Mouse (Mus musculus) gastrocnemius, postnatal 4 days (tissue): ENCODE measurements around the gene Gm11559. TPM values are rescaled to one million over a fixed set of nuclear protein-coding genes. Genes with fewer than 3 reads are reported as not detected.
"Not testable (repeated sequence)": the region's sequence is repeated elsewhere in the genome, so short reads cannot be mapped to it uniquely, and the experiment has no call there.

Source experiments
- DNase-seq, 2 experiments: peaks; one replicate each; pipeline ENCODE4 v3.0.0; 2021 to 2022; ENCODE audit warnings: low spot score in 2 of 2, mixed read lengths in 2 of 2
- long read RNA-seq, 2 experiments: library from polyadenylated mRNA; stranded (forward); transcript quantifications; one replicate each; pipeline ENCODE4 v2.0.0; 2021
- total RNA-seq, 2 experiments: library from RNA; stranded (reverse); gene quantifications; 2 replicates each; pipeline ENCODE4 v1.2.3; 2021

Gm11559 gene
- total RNA-seq: not detected
- long read RNA-seq, experiment 1: 0 reads
- long read RNA-seq, experiment 2: 0 reads

DNA sequence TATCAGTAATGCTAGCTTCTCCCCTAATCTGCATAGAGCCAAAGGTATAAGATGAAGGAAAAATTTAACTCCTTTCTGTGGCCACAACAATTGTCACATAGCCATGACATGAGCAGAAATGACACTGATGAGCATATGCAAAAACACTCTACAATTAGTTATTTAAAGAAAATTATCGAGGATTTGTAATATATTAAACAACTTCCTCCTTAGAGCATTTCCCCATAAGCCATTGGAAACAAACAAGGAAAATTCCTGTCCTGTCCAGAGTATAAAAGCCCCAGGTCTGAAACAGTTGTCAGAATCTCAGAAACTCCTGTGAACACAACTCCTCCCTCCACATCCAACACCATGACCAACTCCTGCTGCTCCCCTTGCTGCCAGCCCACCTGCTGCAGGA is at the start of gene Gm11559:
Gene Gm11559, plus strand, starts transcription at position 301 of the 400 bp plus-strand sequence.
- DNase-seq: not testable (repeated sequence)

DNA sequence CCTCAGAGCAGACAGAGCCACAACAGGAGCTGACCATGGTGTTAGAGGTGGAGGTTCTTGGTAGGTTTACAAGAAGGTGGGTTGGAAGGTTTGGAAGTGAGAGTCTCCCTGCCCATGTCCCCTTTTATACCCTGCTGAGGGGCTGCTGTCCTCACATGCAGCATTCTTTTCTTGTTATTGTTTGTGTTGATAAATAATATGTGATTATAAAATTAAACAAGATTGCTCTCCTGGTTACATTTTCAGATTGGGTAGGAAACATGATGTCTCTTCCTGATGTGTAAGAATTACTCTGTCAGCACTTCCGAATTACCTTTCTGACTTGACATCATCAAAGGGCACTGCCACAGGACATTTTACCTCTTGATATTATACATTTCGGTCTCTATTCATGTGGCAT is 48.7 kb upstream of the Gm11559 start, which contains the start of gene Gm11564:
Gene Gm11564, minus strand, starts transcription at position 101 of the 400 bp plus-strand sequence.
- DNase-seq: not testable (repeated sequence)

DNA sequence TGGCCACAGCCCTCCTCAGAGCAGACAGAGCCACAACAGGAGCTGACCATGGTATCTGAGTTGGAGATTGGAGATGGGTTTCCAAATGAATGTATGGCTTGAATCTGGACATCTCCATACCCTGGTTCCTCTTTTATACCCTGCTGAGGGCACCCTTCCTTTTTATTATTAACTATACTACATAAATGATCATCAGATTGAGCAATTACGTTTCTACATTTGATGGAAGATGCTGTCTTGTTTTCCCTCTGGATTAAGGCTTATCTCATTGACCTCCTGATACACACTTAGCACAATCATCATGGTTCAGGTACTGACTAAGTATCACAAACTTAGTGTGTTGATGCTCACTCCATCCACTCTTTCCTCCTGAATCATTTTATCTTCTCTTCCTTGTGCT is 26.3 kb upstream of the Gm11559 start, which contains the start of gene 2300003K06Rik:
Gene 2300003K06Rik, minus strand, starts transcription at position 101 of the 400 bp plus-strand sequence.
- DNase-seq: no peak

DNA sequence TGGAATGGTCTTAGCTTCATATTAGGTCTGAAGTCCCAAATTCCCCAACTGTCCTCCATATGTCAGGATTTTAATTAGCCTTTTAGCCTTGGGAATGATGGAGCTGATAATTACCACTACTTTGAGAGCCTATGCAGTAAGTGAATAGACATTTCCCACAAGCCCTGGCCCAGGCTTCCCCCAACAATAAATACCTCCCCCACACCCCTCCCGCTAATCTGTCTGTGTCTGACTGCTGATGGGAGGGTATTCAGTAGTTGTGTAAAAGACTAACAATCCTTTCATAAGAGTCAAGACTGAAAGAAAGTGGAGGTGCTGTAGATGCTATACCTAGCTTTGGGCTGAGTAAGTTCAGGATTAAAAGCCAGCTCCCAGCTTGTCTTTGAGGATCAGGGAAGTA is 22.1 kb upstream of the Gm11559 start:
- DNase-seq: no peak

DNA sequence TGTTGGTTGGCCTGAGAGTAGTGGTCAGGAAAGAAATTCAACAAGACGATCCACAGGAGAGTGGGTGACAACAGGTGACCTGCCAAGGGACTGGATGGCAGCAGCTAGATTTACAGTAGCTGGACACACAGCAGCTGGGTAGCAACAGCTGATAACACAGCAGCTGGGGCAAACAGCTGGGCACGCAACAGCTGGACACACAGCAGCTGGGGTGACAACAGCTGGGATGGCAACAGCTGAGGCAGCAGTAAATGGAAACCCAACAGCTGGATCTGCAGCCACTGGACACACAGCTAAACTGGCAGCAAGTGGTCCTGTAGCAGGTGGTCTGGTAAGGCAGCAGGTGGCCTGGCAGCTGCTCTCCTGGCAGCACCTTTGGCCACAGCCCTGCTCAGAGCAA is 17.5 kb upstream of the Gm11559 start:
- no peak for DNase-seq

DNA sequence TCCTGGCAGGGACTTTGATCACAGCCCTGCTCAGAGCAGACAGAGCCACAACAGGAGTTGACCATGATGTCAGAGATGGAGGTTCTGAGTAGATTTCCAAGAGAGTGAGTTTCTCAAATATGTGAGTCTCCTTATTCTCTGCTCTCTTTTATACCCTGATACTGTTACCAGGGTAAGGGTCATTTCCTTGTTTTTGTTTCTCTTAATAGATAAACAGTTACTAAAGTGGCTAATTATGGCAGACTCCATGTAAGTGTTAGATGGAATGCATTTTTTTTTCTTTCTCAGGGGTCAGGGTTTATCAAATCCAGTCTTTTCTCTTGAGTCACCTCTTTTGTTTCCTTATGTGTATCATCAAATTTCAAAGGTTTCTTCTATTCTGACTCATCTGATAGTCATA is 12.8 kb upstream of the Gm11559 start, which contains the start of gene Krtap4-16:
Gene Krtap4-16, minus strand, starts transcription at position 101 of the 400 bp plus-strand sequence.
- DNase-seq: no peak

DNA sequence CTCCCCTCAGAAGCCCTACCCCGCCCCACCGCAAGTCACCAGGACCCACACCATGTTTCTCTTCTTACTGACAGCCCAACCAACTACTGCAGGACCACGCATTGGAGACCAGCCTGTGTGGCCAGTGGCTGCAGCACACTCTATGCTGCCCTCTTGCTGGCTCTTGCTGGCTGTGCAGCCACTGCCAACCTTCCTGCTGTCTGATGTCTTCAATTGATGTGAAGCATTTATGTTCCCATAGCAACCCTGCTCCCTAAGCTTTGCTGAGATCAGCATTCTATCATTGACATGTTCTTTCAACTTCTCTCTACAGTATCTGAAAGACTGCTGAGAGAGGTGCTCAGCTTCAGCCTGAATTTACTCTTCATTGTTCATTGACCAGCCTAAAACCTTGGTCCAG is 10.2 kb upstream of the Gm11559 start:
- no peak for DNase-seq

DNA sequence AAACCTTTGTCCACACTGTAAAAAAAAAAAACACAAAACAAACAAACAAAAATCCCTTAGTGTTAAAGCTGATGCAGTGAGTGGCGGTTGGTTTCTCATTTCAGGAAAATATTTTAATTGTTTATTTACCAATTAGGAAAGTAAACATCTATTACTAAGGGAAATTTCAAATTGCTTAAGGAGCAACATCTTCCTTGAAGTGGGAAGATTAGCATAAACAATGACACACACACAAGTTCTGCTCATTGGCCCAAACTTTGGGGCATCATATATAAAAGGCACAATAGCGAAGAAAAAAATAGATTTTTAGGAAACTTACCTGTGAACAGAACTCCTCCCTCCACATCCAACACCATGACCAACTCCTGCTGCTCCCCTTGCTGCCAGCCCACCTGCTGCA is 6.7 kb upstream of the Gm11559 start, which contains the start of gene Gm11568:
Gene Gm11568, plus strand, starts transcription at position 301 of the 400 bp plus-strand sequence.
- no peak for DNase-seq

DNA sequence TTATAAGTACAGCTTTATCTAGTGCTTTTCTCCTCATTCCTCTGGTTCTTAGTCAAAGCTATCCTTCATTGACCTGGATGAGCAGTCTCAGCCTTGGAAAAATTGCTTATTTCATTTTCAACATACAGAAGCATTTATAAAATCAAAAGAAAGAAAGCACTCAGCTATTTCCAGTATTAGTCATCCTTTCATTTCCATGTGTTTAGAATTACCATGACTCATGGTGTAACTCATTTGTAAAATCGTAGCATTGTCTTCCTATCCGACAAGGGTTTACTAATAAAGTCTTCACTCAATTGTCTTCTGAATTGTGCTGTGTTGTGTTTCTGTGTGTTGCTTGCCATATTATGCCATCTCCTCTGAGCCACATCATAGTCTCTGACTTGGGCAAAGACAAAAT is 5.5 kb upstream of the Gm11559 start:
- no peak for DNase-seq

DNA sequence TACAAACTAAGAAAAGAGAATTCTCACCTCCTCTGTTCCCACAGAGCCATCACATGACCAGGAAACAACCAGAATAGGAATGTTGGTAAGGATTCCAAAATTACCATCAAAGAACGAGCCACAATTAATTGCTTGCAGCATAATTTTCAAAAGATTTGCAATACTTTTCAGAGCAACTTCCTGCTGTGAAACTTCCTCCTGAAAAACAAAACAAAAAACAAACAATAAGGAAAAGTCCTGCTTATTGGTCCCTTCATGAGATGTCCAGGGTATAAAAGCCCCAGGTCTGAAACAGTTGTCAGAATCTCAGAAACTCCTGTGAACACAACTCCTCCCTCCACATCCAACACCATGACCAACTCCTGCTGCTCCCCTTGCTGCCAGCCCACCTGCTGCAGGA is 8.8 kb downstream of the Gm11559 start, which contains the start of gene Krtap9-1:
Gene Krtap9-1, plus strand, starts transcription at position 301 of the 400 bp plus-strand sequence.
- DNase-seq: not testable (repeated sequence)

DNA sequence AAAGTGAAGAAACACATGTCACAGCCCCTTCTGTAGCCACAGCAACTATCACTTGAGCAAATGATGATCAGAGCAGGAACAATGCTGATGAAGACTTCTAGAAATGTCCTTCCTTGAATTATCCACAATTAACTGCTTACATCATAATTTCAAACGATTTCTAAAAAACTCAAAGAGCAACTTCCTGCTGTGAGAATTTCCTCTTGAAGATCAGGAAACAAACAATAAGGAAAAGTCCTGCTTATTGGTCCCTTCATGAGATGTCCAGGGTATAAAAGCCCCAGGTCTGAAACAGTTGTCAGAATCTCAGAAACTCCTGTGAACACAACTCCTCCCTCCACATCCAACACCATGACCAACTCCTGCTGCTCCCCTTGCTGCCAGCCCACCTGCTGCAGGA is 14.6 kb downstream of the Gm11559 start, which contains the start of gene Gm11567:
Gene Gm11567, plus strand, starts transcription at position 301 of the 400 bp plus-strand sequence.
- not testable (repeated sequence) for DNase-seq

DNA sequence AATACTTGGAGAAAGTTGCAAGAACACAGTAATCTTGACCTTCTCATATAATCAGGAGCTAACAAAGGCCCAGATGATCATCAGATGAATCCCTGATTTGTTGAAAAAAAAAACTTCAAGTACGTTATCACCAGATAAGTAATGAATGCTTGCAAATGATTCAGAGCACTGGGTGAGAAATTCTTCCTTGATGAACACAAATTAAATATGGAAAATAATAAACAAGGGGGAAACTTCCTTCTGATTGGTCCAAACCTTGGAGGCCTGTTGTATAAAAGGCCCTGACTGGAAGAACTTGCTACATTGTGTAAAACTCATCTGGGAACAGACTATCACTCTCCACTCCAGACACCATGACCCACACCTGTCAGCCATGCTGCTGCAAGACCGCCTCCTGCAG is 43.3 kb downstream of the Gm11559 start, which contains the start of gene Krtap31-1:
Gene Krtap31-1, plus strand, starts transcription at position 301 of the 400 bp plus-strand sequence.
- no peak for DNase-seq

DNA sequence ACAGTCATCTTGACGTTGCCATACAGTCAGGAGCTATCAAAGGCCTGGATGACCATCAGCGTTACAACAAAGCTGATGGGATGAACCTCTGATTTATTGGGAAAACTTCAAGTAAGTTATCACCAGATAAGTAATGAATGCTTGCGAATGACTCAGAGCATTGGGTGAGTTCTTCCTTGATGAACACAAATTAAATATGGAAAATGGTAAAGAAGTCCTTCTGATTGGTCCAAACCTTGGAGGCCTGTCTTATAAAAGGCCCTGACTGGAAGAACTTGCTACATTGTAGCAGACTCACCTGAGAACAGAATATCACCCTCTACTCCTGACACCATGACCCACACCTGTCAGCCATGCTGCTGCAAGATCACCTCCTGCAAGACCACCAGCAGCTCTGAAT is 50.2 kb downstream of the Gm11559 start, which contains the start of gene Gm11565:
Gene Gm11565, plus strand, starts transcription at position 301 of the 400 bp plus-strand sequence.
- no peak for DNase-seq

Other genes starting within 250 kb of the Gm11559 start
- gene Krtap2-4, start 249.6 kb upstream of the Gm11559 start, total RNA-seq: not detected
- gene Gm11562, start 244.0 kb upstream of the Gm11559 start, total RNA-seq: not detected
- not detected for gene Krtap4-1, start 236.2 kb upstream of the Gm11559 start, total RNA-seq
- gene Krtap4-2, start 229.4 kb upstream of the Gm11559 start, total RNA-seq: not detected
- gene Krtap4-7, start 220.4 kb upstream of the Gm11559 start, total RNA-seq: not detected
- not detected for gene Gm11555, start 214.2 kb upstream of the Gm11559 start, total RNA-seq
- gene Gm11563, start 205.5 kb upstream of the Gm11559 start, total RNA-seq: not detected
- gene Krtap4-6, start 198.5 kb upstream of the Gm11559 start, total RNA-seq: not detected
- not detected for gene Gm14190, start 173.7 kb upstream of the Gm11559 start, total RNA-seq
- gene Gm14180, start 130.2 kb upstream of the Gm11559 start, total RNA-seq: not detected
- not detected for gene Gm11595, start 91.6 kb upstream of the Gm11559 start, total RNA-seq
- gene Krtap4-8, start 83.8 kb upstream of the Gm11559 start, total RNA-seq: not detected
- gene Krtap4-9, start 79.3 kb upstream of the Gm11559 start, total RNA-seq: not detected
- not detected for gene Gm11596, start 71.0 kb upstream of the Gm11559 start, total RNA-seq
- not detected for gene Gm11569, start 65.5 kb upstream of the Gm11559 start, total RNA-seq
- not detected for gene Gm11554, start 60.0 kb upstream of the Gm11559 start, total RNA-seq
- not detected for gene Krtap4-13, start 54.6 kb upstream of the Gm11559 start, total RNA-seq
- not detected for gene Gm11564, start 48.8 kb upstream of the Gm11559 start, total RNA-seq
- gene 2300003K06Rik, start 26.4 kb upstream of the Gm11559 start, total RNA-seq: not detected
- gene Krtap4-16, start 12.9 kb upstream of the Gm11559 start, total RNA-seq: not detected
- not detected for gene Gm11568, start 6.6 kb upstream of the Gm11559 start, total RNA-seq
- not detected for gene Krtap9-1, start 8.9 kb downstream of the Gm11559 start, total RNA-seq
- not detected for gene Gm11567, start 14.7 kb downstream of the Gm11559 start, total RNA-seq
- gene Krtap31-1, start 43.4 kb downstream of the Gm11559 start, total RNA-seq: not detected
- not detected for gene Gm11565, start 50.3 kb downstream of the Gm11559 start, total RNA-seq
- gene Krtap31-2, start 71.8 kb downstream of the Gm11559 start, total RNA-seq: not detected
- not detected for gene Krtap9-5, start 84.0 kb downstream of the Gm11559 start, total RNA-seq
- gene Krtap29-1, start 114.6 kb downstream of the Gm11559 start, total RNA-seq: not detected
- gene Krtap16-1, start 122.1 kb downstream of the Gm11559 start, total RNA-seq: not detected
- gene Krtap17-1, start 129.5 kb downstream of the Gm11559 start, total RNA-seq: not detected
- gene Krt33a, start 151.7 kb downstream of the Gm11559 start, total RNA-seq: not detected
- under 1 TPM in 1 of 2 experiments, not detected in 1; 0.22 TPM for gene Krt33b, start 165.4 kb downstream of the Gm11559 start, total RNA-seq
- gene Krt34, start 177.1 kb downstream of the Gm11559 start, total RNA-seq: not detected
- not detected for gene Krt31, start 186.1 kb downstream of the Gm11559 start, total RNA-seq
- gene Krt32, start 223.8 kb downstream of the Gm11559 start, total RNA-seq: not detected
- gene Krt35, start 231.8 kb downstream of the Gm11559 start, total RNA-seq: under 1 TPM; 0.15 to 0.31 TPM
- not detected for gene Krt36, start 241.2 kb downstream of the Gm11559 start, total RNA-seq